17 mouse cellular contexts compared by ENCODE assay signal in genomic region chr16:95206445-95206844, GRCm38 (mm10). TPM values are rescaled to one million over a fixed set of nuclear protein-coding genes. Genes with fewer than 3 reads are reported as not detected.
"Had no signal": no experiment of that assay in that cellular context is flagged by ENCODE, and none has a peak within 500 bp of the region (broad histone marks: within the 10 kb centered on the region; RNA-seq: fewer than 3 reads in every experiment).

No protein-coding gene starts in this region.

- H3K9ac ChIP-seq: neural tube, embryonic 13.5 days; neural tube, embryonic 15.5 days; stomach, embryonic 15.5 days had no signal

- H3K36me3 ChIP-seq: neural tube, embryonic 13.5 days; neural tube, embryonic 15.5 days; stomach, embryonic 15.5 days had no signal

- H3K4me1 ChIP-seq: neural tube, embryonic 13.5 days; stomach, embryonic 15.5 days had no signal

- H3K27me3 ChIP-seq: neural tube, embryonic 13.5 days; neural tube, embryonic 15.5 days; stomach, embryonic 15.5 days had no signal

- H3K27ac ChIP-seq: neural tube, embryonic 13.5 days; neural tube, embryonic 15.5 days; stomach, embryonic 15.5 days; stomach, postnatal 0 days had no signal

- H3K4me2 ChIP-seq: neural tube, embryonic 13.5 days; neural tube, embryonic 15.5 days; stomach, embryonic 15.5 days had no signal

- H3K9me3 ChIP-seq: neural tube, embryonic 13.5 days; neural tube, embryonic 15.5 days; stomach, embryonic 15.5 days had no signal

- H3K4me3 ChIP-seq: neural tube, embryonic 13.5 days; neural tube, embryonic 15.5 days; stomach, embryonic 15.5 days had no signal

- DNase-seq: retina, postnatal 1 day; right cerebral cortex, adult 18-20 months; right cerebral cortex, postnatal 14 days; right cerebral cortex, postnatal 25 days; right cerebral cortex, postnatal 4 days; spleen, adult 18-20 months; thymus, adult 18-20 months; thymus, adult 2 months; thymus, postnatal 14 days; thymus, postnatal 25 days; thymus, postnatal 36 days; thymus, postnatal 4 days had no signal

RNA-seq across cellular contexts. Expression of gene Kcnj15, which starts 50.9 kb away (rescaled TPM):
- total RNA-seq: neutrophil, adult 5-6 weeks had no signal
